Mouse (Mus musculus) hindbrain, embryonic 11.5 days (tissue): Measurements from ENCODE around the gene Ivns1abp. TPM values are rescaled to one million over a fixed set of nuclear protein-coding genes. Genes with fewer than 3 reads are reported as not detected.

Source experiments
- polyA plus RNA-seq: library from polyadenylated mRNA; unstranded; fragments of >200 nt; fragmentation: Nextera tagmentation; extraction: Ambion mirVana; gene quantifications from 2 replicates; pipeline ENCODE4 v1.2.1, GENCODE M21; 2014

The Ivns1abp gene
- polyA plus RNA-seq, 1 experiment from 2014 or later: 340 TPM

Other genes starting within 250 kb of the Ivns1abp start
- 0.25 and 0.91 TPM in 2 replicates for gene Gm47985, start 161.9 kb upstream of the Ivns1abp start, polyA plus RNA-seq
- 0.27 TPM in 1 of 2 replicates, not detected in the other for gene Gm8947, start 152.1 kb upstream of the Ivns1abp start, polyA plus RNA-seq
- 0.20 TPM in 1 of 2 replicates, not detected in the other for gene Gm47995, start 146.0 kb upstream of the Ivns1abp start, polyA plus RNA-seq
- gene 3110040M04Rik, start 140.4 kb upstream of the Ivns1abp start, polyA plus RNA-seq: 0.57 TPM in 1 of 2 replicates, not detected in the other
- 0.42 and 0.45 TPM in 2 replicates for gene Gm47996, start 134.3 kb upstream of the Ivns1abp start, polyA plus RNA-seq
- 23.7 and 27.6 TPM in 2 replicates for gene Swt1, start 84.0 kb downstream of the Ivns1abp start, polyA plus RNA-seq
- gene Trmt1l, start 84.1 kb downstream of the Ivns1abp start, polyA plus RNA-seq: 59.3 and 63.8 TPM in 2 replicates
- gene Rnf2, start 156.5 kb downstream of the Ivns1abp start, polyA plus RNA-seq: 149 and 160 TPM in 2 replicates
- 0.60 and 0.93 TPM in 2 replicates for gene Fam129a, start 226.7 kb downstream of the Ivns1abp start, polyA plus RNA-seq